Mouse (Mus musculus) fibroblast of lung, adult 2 months (primary cell): ENCODE results near the gene Mgat4d.
"Not testable (repeated sequence)": the region's sequence is repeated elsewhere in the genome, so short reads cannot be mapped to it uniquely, and the experiment has no call there.

Source experiments
- DNase-seq: peaks from one replicate; pipeline ENCODE4 v3.0.0-alpha.2; 2011; ENCODE audit warnings: low read depth

Gene Mgat4d

GRCm38 (mm10) chr8:83348263-83348662 lies at the start of gene Mgat4d:
Gene Mgat4d, plus strand, starts transcription at chr8:83348471.
- DNase-seq: no peak

- no peak for DNase-seq
Measured at GRCm38 (mm10) chr8:83300135-83300534, 48.1 kb upstream of the Mgat4d start.

- DNase-seq: no peak
Measured at GRCm38 (mm10) chr8:83304946-83305345, 43.3 kb upstream of the Mgat4d start.

GRCm38 (mm10) chr8:83309836-83310235 lies 38.4 kb upstream of the Mgat4d start:
- DNase-seq: no peak

GRCm38 (mm10) chr8:83315084-83315483 lies 33.2 kb upstream of the Mgat4d start:
- DNase-seq: not testable (repeated sequence)

- DNase-seq: no peak
Measured at GRCm38 (mm10) chr8:83315691-83316090, 32.6 kb upstream of the Mgat4d start.

GRCm38 (mm10) chr8:83320543-83320942 lies 27.7 kb upstream of the Mgat4d start:
- no peak for DNase-seq

GRCm38 (mm10) chr8:83322374-83322773 lies 25.9 kb upstream of the Mgat4d start:
- no peak for DNase-seq

- DNase-seq: no peak
Measured at GRCm38 (mm10) chr8:83323056-83323455, 25.2 kb upstream of the Mgat4d start.

GRCm38 (mm10) chr8:83327889-83328288 lies 20.4 kb upstream of the Mgat4d start:
- no peak for DNase-seq

- DNase-seq: no peak
Measured at GRCm38 (mm10) chr8:83331567-83331898, 16.7 kb upstream of the Mgat4d start.

- DNase-seq: peak; percentile 89
Measured at GRCm38 (mm10) chr8:83331899-83332697, 16.2 kb upstream of the Mgat4d start, which contains the start of gene Elmod2. Gene Elmod2, minus strand, starts transcription at chr8:83332486.

- no peak for DNase-seq
Measured at GRCm38 (mm10) chr8:83332864-83333263, 15.4 kb upstream of the Mgat4d start.

- no peak for DNase-seq
Measured at GRCm38 (mm10) chr8:83342076-83342475, 6.2 kb upstream of the Mgat4d start.

GRCm38 (mm10) chr8:83342693-83343092 lies 5.6 kb upstream of the Mgat4d start:
- DNase-seq: no peak

- no peak for DNase-seq
Measured at GRCm38 (mm10) chr8:83351315-83351714, 3.0 kb downstream of the Mgat4d start.

GRCm38 (mm10) chr8:83363156-83363769 lies 15.0 kb downstream of the Mgat4d start:
- DNase-seq: no peak

- DNase-seq: no peak
Measured at GRCm38 (mm10) chr8:83377231-83377630, 29.0 kb downstream of the Mgat4d start.

GRCm38 (mm10) chr8:83380141-83380540 lies 31.9 kb downstream of the Mgat4d start:
- DNase-seq: no peak

- no peak for DNase-seq
Measured at GRCm38 (mm10) chr8:83381016-83381415, 32.7 kb downstream of the Mgat4d start.

GRCm38 (mm10) chr8:83382850-83383249 lies 34.6 kb downstream of the Mgat4d start:
- no peak for DNase-seq

GRCm38 (mm10) chr8:83389316-83390005 lies 41.2 kb downstream of the Mgat4d start, which contains the start of gene Clgn:
Gene Clgn, plus strand, starts transcription at chr8:83389867.
- no peak for DNase-seq
